Mouse (Mus musculus): ENCODE data around the gene Chil3.
"Not testable (repeated sequence)": the region's sequence is repeated elsewhere in the genome, so short reads cannot be mapped to it uniquely, and the experiment has no call there.

Gene Chil3

GRCm38 (mm10) chr3:106167464-106167863 lies at the start of gene Chil3:
Gene Chil3 (minus strand): TSS chr3:106167564.
- DNase-seq (ENCODE audit: low spot score) = no peak

- not testable (repeated sequence) for DNase-seq (ENCODE audit: low spot score)
Observed at GRCm38 (mm10) chr3:106198030-106198429, 30.7 kb upstream of the Chil3 start.

GRCm38 (mm10) chr3:106197246-106197645 lies 29.9 kb upstream of the Chil3 start:
- not testable (repeated sequence) for DNase-seq (ENCODE audit: low spot score)

GRCm38 (mm10) chr3:106196276-106196675 lies 28.9 kb upstream of the Chil3 start:
- no peak for DNase-seq (ENCODE audit: low spot score)

GRCm38 (mm10) chr3:106195486-106195885 lies 28.1 kb upstream of the Chil3 start:
- DNase-seq (ENCODE audit: low spot score) = no peak

- DNase-seq (ENCODE audit: low spot score) = no peak
Observed at GRCm38 (mm10) chr3:106187991-106188390, 20.6 kb upstream of the Chil3 start.

- DNase-seq (ENCODE audit: low spot score) = no peak
Observed at GRCm38 (mm10) chr3:106177509-106178189, 10.3 kb upstream of the Chil3 start.

- DNase-seq (ENCODE audit: low spot score) = not testable (repeated sequence)
Observed at GRCm38 (mm10) chr3:106174971-106175370, 7.6 kb upstream of the Chil3 start.

GRCm38 (mm10) chr3:106172506-106172905 lies 5.1 kb upstream of the Chil3 start:
- DNase-seq (ENCODE audit: low spot score) = not testable (repeated sequence)

GRCm38 (mm10) chr3:106171135-106171731 lies 3.9 kb upstream of the Chil3 start:
- no peak for DNase-seq (ENCODE audit: low spot score)

GRCm38 (mm10) chr3:106170522-106171053 lies 3.2 kb upstream of the Chil3 start:
- no peak for DNase-seq (ENCODE audit: low spot score)

- no peak for DNase-seq (ENCODE audit: low spot score)
Observed at GRCm38 (mm10) chr3:106154413-106154812, 13.0 kb downstream of the Chil3 start.

GRCm38 (mm10) chr3:106144081-106144480 lies 23.3 kb downstream of the Chil3 start:
- no peak for DNase-seq (ENCODE audit: low spot score)

- DNase-seq (ENCODE audit: low spot score) = no peak
Observed at GRCm38 (mm10) chr3:106131690-106132089, 35.7 kb downstream of the Chil3 start.

- DNase-seq (ENCODE audit: low spot score) = no peak
Observed at GRCm38 (mm10) chr3:106128807-106129493, 38.4 kb downstream of the Chil3 start.

- no peak for DNase-seq (ENCODE audit: low spot score)
Observed at GRCm38 (mm10) chr3:106126999-106127398, 40.4 kb downstream of the Chil3 start.

- no peak for DNase-seq (ENCODE audit: low spot score)
Observed at GRCm38 (mm10) chr3:106112929-106113328, 54.4 kb downstream of the Chil3 start, which contains the start of gene Chia1. Gene Chia1 (plus strand): TSS chr3:106113229.
